Mouse (Mus musculus) lung, postnatal 0 days (tissue): ENCODE measurements at regions not wholly inside any gene's neighbourhood (a gene's known extent, or its start where the extent isn't known, plus 50 kb on each side); places are given as distances from the start of the nearest gene placed in this dataset.

ENCODE experiments used
- CTCF ChIP-seq: IDR thresholded peaks from 2 replicates; pipeline ENCODE4 v1.5.1; 2016; ENCODE audit warnings: antibody characterized with exemption, mild to moderate bottlenecking
- EP300 ChIP-seq: IDR thresholded peaks from 2 replicates; pipeline ENCODE4 v1.6.1; 2016; ENCODE audit warnings: antibody characterized with exemption, mild to moderate bottlenecking, control low read depth

GRCm38 (mm10) chr2:137705724-137706422, 550.5 kb upstream of the Btbd3 start:
- no peak for TF ChIP-seq CTCF
- TF ChIP-seq EP300, result no peak
